Mouse (Mus musculus): ENCODE data around the gene Cbln1.

The Cbln1 gene

DNA sequence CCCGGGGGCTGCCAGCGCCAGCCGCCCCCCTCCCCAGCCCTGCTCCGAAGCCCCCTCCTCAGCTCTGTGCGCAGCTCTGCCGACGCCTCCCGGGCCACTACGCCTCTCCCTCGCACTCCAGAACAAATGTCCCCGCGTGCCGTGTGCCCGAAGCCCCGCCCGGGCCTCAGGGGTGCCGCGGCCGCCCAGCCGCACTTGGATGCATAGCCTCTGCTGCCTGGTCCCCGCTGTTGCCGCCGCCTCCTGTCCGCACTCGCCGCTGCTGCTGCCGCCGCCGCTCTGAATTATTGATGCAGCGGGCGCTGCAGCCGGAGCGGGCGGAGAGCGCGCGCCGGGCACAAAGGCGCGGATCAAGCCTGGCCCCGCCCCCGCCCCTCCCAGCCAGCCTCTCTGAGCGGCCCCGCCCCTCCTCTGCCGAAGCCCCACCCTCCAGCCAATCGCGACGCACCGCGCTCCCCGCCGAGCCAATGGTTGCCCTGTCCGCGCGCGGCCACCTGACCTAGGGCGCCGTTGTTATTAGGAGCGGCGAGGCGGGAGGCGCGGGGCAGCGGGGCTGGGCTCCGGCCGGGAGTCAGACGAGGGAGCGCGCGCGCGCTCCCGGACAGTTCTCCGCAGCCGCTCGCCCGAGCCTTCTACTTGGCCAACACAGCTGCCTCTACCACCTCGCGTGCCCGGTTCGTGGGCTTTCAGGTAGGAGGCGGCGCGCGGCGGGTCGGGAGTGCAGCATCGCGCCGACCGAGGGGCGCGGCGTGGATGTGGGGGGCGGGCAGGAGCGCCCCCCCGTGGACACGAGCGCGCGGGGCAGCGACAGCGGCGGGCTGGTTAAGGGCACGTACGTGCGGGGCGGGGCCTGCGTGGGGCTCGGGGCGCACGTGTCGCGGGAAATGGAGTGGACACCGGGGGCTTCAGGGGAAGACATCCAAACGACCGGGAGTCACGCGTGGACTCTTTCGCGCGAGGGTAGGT, at the start of gene Cbln1:
TSS of gene Cbln1 (minus strand) at position 339 of the 966 bp plus-strand sequence.
- in situ Hi-C loops (cut with MboI, MseI) = loop anchor here in 1 of 2 experiments (10.0 kb wide), 1 partner anchor 1828 kb away; no protein-coding TSS in a partner anchor

DNA sequence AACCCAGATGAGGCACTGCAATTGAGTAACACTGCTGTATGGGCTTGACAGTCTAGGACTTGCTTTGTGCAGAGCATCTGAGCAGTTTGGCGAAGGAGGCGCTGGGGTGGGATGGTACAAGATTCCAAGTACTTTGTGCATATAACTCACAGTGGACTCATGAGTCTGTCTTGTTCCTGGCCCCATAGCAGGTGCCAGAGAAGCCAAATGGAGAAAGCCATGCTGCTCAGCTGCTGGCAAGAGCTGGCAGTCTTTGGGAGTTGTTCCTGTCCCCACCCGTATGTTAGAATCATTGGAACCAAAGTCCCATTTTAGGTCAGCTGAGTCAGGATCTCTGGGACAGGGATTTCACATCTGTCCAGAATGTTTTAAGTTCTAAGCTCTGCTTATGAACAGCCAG, 44.7 kb upstream of the Cbln1 start:
- in situ Hi-C loops (cut with MboI, MseI) = no loop called here

DNA sequence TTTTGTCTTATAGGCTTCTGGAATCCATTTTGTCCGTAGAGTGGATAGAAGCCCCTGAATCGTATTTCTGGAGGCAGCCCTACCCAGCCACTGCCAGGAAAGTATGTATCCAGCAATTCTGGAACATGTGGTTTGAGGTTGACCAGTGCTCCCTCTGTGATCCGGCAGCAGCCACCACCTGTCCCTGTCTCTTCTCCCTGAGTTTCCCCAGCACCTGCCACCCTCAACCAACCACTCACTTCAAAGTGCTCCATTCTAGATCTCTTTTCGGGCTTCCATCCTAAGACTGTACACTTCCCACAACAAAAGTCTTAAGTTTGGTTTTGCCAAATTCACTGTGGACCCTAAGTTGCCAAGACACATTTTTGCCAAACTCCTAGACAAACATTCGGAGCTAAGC, 41.4 kb upstream of the Cbln1 start:
- in situ Hi-C loops (cut with MboI, MseI) = no loop called here

DNA sequence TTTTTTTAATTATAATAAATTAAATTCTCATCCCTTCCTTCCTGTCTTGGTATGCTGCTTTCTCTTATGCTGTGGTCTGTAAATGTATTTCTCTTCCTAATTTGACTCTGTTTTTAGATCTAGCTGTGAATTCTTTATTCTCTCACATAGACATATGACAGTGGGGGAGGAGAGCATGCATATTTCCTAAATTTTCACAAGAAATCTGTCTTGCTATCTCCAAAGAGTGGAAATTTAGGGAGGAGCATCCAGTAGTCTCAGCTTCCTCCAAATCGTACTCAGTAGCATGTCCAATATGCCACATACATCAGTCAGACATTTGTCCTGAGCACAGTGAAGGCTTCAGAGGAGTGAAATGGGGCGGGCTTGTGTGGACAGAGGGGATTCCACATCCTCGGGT, 40.9 kb upstream of the Cbln1 start:
- in situ Hi-C loops (cut with MboI, MseI) = no loop called here

DNA sequence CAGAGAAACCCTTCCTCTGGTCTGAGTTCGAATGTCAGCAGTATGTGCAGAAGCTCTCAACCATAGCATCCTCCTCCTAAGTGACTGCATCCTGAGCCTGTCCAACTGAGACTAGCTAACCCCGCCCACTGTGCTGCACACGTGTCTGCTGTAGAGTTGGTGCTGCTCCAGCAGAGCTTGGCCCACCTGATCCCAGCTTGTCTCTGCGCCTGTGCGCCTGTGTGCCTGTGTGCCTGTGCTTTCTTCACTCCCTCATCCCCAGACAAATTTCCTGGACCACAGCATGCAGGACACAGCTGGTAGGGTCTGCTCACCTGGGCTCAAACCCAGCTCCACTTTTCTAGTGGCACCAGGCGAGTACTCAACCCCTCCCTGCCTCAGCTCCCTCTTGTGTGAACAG, 40.2 kb upstream of the Cbln1 start:
- in situ Hi-C loops (cut with MboI, MseI) = no loop called here

DNA sequence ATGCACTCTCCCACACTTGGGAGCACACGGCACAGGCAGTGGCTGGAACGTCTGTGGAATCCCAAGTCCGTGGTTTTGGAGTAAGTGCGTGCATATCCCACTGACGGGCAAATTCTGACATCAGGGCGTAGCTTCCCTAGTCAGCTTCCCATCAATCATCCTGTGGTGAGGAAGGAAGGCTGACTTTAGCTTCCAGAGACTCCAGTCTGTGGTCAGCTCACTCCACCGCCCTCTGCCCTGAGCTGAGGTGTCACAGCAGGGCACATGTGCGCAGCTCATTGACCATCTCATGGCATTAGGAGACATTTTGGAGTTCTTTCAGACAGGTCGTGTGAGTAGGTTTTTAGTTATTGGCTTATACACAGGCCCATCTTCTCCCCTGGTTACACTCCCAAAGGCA, 34.6 kb upstream of the Cbln1 start:
- in situ Hi-C loops (cut with MboI, MseI) = no loop called here

DNA sequence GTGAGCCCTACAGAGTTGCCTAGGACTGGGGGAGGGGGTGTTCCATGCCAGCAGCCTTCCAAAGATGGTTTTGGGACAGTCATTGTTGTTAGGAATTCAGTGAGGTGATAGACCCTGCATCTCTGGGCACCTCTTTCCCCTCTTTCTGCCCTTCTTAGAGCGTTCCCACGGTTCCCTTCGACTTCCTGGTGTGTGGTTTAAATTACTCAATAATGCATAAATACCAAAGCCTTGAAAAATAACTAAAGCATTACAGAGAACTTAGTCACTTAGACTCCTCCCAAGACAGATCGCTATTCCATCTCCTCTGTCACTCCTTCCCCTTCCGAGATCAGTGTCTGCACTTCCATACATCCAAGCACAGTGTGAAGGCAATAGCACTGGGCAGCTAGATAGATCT, 32.0 kb upstream of the Cbln1 start:
- in situ Hi-C loops (cut with MboI, MseI) = no loop called here

DNA sequence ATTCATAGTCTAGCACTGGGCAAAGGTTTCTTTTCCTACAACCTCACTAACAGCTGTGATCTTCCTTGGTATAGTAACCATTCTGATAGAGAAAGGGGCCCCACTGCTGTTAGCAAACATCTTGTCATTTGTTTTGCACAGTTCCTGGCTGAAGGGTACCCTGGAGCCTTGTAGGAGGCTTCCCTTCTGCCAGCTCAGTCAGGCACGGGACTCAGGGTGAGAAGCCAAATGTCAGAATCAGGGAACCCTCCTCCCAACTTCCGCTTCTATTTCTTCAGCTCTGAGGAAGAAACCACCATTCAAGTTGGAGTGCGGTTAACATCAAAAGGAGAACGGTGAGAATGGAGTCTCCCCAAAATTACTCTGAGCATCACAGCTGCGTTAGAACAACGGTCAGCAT, 30.3 kb upstream of the Cbln1 start:
- in situ Hi-C loops (cut with MboI, MseI) = no loop called here

DNA sequence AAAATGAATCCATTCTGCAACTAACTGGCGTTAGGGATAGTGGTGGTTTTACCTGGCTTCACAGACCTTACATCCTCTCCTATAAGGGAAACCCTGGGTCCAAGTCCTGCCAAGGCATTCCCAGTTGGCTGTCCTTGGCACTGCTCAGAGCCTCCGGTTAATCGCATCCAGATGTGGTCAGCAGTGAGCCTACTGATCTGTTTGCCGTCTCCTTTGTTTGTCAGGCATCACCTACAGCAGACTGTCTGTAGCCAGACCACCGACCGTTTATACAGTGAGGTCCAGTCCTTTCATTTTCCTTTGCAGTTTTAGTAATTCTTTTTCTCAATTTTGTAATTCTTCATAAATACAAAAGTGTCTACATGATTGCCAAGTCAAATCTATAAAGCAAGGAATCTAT, 25.2 kb upstream of the Cbln1 start:
- in situ Hi-C loops (cut with MboI, MseI) = no loop called here

DNA sequence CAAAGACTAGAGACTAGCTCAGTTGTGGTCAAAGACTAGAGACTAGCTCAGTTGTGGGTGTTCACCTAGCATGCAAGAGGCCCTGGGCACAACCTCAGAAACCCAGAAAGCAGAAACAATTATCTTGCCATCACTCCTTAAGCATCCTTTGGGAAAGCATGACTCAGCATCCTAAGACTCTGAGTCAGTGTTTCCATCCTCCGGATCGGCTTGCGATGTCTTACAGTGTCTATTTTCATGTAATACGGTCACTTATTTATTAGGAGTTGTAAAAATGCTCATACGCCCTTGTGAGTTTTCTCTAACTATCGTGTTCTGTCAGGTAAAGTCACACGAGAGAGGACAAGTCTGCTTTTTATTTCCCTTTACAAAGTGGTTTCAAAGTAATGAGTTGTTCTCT, 24.1 kb upstream of the Cbln1 start:
- in situ Hi-C loops (cut with MboI, MseI) = no loop called here

DNA sequence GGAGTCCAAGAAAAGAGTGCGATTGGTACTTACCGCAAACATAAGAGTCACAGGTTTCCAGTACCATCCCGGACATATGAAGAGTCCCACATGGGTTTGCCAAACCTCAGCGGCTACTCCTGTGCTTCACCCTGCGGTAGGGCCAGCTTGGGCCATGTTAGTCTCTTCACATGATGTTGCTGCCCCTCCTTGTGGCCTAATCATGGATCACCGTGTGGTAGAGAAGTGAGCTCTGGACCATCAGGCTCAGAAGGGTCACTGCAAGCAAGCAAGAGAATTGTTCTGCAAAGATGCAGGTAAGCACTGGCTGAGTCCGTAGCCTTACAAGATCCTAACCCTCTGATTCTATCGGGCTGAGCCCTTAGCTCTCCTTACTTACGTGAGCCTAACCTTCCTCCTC, 22.5 kb upstream of the Cbln1 start:
- in situ Hi-C loops (cut with MboI, MseI) = no loop called here

DNA sequence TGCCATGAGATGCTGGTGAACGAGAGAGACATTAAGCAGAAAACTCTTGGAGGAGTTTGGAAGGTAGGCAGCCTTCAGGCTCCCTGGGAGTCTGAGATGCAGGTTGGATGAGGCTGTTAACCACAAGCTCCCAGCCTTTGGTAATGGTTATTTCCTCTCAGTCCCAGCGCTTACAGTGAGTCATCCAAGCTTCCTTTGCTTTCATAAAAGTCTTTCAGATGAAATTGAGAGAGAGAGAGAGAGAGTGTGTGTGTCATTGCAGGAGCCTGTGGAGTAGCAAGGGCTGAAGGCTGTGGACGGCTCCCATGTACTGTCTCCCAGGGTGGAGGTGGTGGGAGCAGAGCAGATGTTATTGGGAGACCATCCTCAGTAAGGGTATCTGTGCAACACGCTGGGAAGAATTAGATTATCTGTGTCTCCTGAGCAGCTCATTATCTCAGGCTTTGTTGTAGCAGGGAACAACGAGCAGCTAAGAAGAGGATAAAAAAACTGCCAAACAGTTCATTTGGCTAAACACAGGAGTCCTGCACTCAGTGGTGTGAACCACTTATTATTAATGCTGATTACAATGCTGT, 17.5 kb upstream of the Cbln1 start:
- in situ Hi-C loops (cut with MboI, MseI) = no loop called here

DNA sequence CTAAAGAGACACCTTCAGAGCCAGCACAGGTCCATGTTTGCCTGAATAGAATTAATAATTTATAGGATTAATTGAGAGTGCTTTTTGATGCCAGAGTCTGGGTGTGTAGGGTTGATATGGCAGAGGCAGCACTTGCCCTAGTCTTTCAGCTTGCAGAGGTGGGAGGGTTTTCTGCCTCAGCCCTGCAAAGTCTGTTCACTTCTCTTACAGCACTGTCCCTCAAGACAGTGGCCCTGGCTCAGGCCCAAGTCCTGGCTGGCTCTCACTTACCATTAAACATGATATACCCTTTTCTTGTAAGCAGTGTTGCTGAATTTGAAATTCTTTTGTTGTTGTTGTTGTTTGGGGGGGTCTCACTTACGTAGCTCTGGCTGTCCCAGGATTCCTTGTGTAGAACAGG, 9.0 kb upstream of the Cbln1 start:
- in situ Hi-C loops (cut with MboI, MseI) = no loop called here

DNA sequence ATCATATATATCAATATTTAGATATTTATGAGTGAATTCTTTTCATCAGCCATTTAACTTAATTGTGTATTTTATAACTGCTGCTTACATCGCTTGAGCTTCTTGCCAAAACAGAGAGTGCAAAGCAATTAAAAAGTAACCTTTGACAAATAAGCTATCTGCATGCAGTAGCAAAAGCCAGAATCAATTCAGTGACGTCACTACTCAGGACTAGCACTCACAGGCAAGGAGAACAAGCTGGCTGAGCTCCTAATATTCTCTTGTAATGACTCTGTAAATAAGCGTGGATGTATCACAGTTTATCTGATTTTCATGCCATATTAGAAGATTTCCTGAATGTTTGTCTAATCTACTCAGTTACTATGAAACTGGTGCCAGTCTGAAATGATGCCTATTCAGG, 5.8 kb upstream of the Cbln1 start:
- in situ Hi-C loops (cut with MboI, MseI) = loop anchor here in 1 of 2 experiments (10.0 kb wide), 1 partner anchor 1833 kb away; no protein-coding TSS in a partner anchor

DNA sequence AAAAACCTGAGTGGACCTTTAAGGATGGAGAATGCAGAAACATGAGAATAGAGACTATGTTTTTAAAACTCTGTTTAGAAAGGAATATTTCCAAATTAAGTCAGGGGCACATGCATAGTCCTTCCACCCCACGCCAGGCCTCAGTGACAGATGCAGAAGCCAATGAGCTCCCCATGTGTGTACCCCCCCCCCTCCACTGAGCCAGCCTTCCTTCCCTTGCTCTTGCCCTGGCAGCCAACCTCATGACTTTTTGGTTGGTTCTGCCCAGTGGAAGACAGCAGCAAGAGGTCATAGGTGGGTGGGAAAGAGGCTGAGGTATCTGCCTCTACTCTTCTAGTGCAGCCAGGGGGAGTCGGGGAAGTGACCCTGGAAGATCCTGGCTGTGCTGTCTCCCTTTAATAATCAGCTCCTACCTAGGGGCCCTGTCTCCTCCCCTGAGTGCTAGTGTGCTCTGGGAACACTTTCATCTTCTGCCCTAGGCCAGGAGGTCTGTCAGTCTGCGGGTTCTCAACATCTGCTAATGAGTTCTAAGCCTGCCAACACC, 4.8 kb upstream of the Cbln1 start:
- in situ Hi-C loops (cut with MboI, MseI) = loop anchor here in 1 of 2 experiments (10.0 kb wide), 1 partner anchor 1832 kb away; no protein-coding TSS in a partner anchor

DNA sequence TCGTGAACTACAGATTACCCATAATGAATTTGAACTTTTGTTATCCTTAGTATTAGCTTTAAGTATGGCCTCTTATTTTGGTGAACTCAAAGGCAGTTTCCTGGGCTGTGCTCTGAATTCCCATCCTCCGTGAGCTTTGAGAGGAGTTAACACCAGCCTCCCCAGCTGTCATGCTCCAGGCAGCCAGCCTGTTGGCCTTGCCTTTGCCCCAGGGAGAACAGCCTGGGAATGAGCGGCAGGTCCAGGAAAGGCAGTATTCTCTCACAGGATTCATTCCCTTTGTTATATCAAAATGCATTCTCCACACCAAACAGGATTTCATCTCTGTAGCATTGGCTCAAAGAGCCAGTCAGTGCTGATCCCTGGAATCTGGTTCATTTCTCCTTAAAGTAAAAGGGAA, 3.1 kb upstream of the Cbln1 start:
- in situ Hi-C loops (cut with MboI, MseI) = loop anchor here in 1 of 2 experiments (10.0 kb wide), 1 partner anchor 1831 kb away; no protein-coding TSS in a partner anchor

DNA sequence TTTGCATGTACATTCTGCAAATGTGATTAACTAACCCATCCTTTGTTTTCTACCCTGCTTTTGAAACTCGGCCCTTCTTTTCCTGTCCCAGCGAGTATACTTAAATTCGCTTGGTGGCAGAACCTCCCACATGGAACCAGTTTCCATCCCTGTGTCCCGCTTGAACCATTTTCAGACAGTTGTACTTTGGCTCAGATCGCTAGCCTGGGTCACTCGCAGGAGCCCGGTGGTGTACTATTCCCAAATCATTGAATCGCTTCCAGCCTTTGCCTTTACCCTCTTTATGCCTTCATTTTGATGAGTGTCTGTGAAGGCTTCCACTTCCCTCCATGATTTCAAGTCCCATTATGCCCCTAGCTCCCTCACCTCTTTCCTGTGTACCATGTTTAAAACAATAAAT, 2.0 kb upstream of the Cbln1 start:
- in situ Hi-C loops (cut with MboI, MseI) = loop anchor here in 1 of 2 experiments (10.0 kb wide), 1 partner anchor 1830 kb away; no protein-coding TSS in a partner anchor

DNA sequence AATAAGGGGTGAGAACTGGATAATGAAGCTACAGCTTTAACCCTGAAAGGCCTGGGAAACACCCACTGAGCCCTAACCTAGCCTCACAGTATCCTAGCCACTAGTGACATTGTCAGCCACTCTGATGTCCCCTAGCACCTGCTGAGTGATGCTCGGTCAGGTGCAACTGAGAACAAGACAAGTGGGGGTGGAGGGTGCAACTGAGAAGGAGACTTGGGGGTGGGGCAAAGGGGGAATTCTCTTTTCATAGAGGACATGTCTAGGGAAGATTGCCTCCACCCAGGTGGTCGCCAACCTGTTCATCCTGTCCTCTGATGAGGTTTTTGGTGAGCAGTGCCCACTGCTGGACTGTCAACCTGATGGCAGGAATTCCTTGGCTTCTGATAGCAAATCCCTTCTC, 1.5 kb upstream of the Cbln1 start:
- in situ Hi-C loops (cut with MboI, MseI) = loop anchor here in 1 of 2 experiments (10.0 kb wide), 1 partner anchor 1829 kb away; no protein-coding TSS in a partner anchor

DNA sequence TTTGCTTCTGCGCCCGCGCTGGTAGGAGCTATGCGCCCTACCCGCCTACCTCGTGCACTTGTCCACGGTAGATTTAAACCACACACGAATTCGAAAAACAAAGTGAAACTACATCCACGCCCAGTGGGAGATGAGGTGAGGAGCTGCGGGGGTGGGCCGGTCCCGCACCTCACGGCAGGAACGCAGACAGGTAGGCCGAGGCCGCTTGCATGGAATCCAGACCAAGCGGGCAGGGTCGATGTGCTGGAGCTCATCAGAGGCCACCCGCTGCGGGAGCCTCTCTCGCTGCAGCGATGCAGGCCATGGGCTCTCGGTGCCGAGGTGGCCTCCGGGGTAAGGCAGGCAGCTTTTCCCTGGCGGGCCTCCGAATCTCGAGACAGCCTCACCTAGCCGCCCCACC, 905 bp upstream of the Cbln1 start:
- in situ Hi-C loops (cut with MboI, MseI) = loop anchor here in 1 of 2 experiments (10.0 kb wide), 1 partner anchor 1829 kb away; no protein-coding TSS in a partner anchor

DNA sequence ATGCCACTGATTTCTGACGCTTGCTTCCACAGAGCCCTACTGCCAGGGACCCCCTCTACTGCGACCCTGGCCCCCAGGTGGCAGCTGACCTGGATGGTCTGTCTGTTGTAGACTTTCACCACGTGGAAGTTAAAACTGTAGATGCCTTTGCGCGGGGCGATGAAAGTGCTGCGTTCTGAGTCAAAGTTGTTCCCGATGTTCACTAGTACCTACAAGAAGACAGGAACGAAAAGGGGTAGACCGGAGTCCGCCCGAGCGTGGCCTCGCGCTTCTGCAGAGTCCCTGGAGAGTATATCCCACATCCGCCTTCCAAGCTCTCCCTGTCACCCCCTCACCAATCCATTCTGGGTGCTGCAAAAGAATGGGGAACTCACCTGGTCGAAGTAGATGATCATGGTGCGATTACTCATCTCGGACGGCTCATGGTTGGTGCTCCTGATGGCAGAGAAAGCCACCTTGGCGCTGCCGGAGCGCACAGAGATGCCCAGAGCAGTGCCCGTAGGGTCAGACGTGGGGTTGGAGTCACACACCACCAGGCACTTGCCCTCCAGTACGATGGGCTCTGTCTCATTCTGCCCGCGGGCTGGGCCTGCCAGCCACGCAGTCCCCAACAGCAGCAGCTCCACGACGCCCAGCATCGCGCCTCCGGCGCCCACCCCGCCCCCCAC, 672 bp downstream of the Cbln1 start:
- in situ Hi-C loops (cut with MboI, MseI) = loop anchor here in 1 of 2 experiments (10.0 kb wide), 1 partner anchor 1827 kb away; no protein-coding TSS in a partner anchor

DNA sequence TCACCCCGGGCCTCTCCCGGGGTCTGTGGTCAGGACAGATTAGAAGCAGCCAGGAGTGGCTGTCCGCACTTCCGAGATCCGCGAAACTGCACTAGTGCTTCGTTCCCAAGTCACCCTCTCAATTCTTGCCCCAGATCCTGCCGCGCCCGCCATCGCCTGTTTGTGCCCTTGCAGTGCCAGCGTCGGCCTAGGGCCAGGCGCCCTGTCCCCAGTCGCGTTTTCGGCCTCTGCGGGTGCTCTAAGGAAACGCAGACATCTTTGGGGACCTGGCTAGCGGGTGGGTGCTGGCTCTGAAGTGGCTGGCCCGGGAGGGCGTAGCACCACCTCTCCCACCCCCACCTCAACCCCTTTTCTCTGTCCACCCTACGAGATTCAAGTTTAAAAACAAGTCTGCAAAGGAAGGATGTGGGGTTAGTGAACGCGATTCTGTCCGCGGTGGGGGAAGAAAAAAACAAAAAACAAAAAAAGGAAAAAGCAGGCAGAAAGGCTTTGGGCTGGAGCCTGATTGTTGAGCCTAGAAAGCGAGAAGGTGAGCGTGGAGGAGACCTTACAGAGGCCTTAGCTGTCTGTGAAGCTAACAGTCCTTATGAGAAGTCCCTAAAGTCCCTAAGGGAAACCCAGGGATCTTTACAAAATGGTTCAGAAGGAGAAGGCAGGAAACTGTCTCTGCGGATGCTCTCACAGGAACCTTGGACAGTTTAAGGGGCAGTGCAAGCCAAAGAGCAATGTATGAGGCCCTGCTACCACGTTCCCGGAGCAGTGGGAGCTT, 1.4 kb downstream of the Cbln1 start:
- in situ Hi-C loops (cut with MboI, MseI) = loop anchor here in 1 of 2 experiments (10.0 kb wide), 1 partner anchor 1826 kb away; no protein-coding TSS in a partner anchor
